Mouse (Mus musculus): ENCODE results near the gene Kif2a. TPM values are rescaled to one million over a fixed set of nuclear protein-coding genes. Genes with fewer than 3 reads are reported as not detected.
A peak's percentile ranks its signal among the peaks of the same experiment; 100 is the strongest.

The Kif2a gene
- polyA plus RNA-seq (2015; fragmentation: Nextera tagmentation; extraction: Ambion mirVana) = 23.1 and 30.6 TPM in 2 replicates

DNA sequence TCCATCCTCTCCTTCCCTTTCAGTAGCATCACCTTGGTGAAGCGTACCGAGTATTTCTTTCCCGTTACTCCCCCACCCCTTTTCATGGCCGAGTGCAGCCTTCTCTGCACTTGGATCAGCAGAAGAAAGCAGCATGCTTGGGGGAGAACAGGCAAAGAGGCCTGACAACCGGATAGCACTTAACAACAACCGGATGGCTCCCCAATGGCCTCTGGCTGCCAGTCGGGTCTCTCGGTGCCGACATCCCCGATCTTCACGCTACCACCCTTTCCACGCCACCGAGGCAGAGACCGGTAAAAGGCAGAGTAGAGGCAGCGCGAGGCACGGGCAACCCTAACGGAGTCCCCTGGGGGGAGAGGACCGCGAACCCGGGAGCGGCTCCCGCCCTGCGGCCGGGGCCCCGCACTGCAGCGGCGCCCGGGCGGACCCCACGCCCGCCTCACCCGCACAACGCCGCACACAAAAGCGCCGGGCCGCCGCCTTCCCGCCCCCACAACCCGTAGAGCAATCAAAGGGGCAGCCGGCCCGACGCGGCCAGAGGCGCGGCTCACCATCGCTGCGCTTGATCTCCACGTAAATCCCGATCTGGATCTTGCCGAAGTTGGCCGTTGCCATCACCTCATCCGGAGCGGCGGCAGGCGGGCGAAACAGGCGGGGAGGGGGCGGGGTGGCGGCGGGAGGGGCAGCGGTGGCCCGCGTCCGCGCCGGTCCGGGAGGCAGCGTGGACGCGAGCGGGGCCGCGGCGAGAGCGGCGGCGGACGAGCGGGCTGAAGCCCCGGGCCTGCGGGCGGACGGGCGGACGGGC, at the start of gene Kif2a:
Gene Kif2a (minus strand): TSS at position 666 of the 805 bp plus-strand sequence.
- ATAC-seq (ENCODE audit: insufficient read depth) = peak; percentile 54
- Histone ChIP-seq H3K27me3 (no peaks in the 10 kb centered on the region), H3K9ac (peak within 1 kb of the TSS; percentile 98), H3K36me3 (replicated peaks) (peaks cover 18% of the 10 kb centered on the region), H3K4me3 (replicated peaks) (peak within 1 kb of the TSS; percentile 99), H3K4me1 (replicated peaks) (peaks cover 56% of the 10 kb centered on the region), H3K9me3 (replicated peaks) (no peaks in the 10 kb centered on the region), H3K27ac (replicated peaks) (peak within 1 kb of the TSS; percentile 95), H3K4me2 (peak within 1 kb of the TSS; percentile 95)
- WGBS (ENCODE audit: insufficient replicate concordance) = under 1% methylated on average over 87 of the region's 87 CpGs

DNA sequence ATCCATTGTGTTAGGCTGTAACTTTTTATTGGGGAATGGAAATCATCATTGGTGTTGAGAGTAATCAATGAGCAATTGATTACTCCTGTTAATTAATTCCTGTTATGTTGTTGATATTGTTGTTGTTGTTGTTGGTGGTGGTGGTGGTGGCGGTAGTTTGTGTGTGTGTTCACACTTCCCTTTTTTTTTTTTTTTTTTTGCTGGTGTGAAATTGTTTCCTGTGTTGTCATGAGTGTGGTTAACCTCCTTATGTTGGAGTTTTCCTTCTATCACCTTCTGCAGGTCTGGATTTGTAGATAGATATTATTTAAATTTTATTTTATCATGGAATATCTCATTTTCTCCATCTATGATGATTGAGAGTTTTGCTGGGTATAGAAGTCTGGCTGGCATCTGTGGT, 47.1 kb upstream of the Kif2a start:
- Histone ChIP-seq H3K4me3 (replicated peaks) (no peak overlapping the region), H3K4me2 (no peak overlapping the region), H3K27me3 (no peaks in the 10 kb centered on the region), H3K9me3 (replicated peaks) (no peaks in the 10 kb centered on the region), H3K4me1 (replicated peaks) (peaks cover 60% of the 10 kb centered on the region), H3K9ac (no peak overlapping the region), H3K27ac (replicated peaks) (no peak overlapping the region), H3K36me3 (replicated peaks) (no peaks in the 10 kb centered on the region)
- no peak for ATAC-seq (ENCODE audit: insufficient read depth)
- 68% methylated on average over 1 of the region's 1 CpGs for WGBS (ENCODE audit: insufficient replicate concordance)

DNA sequence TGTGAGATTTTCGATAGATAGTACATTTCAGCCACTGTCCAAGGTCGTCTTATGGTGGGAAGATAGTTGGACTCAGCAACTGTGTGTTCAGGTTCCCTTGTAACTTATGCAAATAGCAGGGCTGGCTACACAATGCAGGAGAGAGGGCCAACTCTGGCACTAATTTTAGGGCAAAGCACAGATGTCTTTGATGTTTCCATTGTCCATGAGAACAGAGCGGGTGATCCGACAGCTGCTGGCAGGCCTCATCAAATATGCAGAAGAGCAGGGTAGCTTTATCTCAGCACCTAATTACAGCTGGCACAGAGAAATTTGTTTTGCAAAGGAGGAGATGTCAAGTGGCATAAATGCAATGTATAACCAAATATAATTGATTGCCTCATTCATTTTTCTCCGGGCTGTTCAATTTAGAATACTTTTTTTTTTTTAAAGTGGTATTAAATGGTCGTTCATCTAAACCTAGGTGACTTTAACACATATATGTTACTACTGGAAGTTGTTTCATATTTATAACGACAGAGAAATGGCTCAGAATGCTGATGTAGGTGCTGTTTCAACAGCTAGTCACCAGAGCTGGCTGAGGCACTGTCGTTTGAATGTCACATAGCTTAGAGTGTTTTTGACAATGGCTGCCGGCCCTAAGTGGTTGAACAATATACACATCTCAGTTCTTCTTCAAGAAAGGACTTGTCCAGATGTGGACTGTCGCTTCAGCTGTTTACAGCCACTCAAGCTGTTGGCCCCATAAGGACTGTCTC, 43.4 kb upstream of the Kif2a start:
- Histone ChIP-seq H3K27me3 (no peaks in the 10 kb centered on the region), H3K4me3 (replicated peaks) (peak overlapping the region; percentile 63), H3K36me3 (replicated peaks) (no peaks in the 10 kb centered on the region), H3K27ac (replicated peaks) (peak overlapping the region; percentile 98), H3K4me1 (replicated peaks) (peaks cover 45% of the 10 kb centered on the region), H3K9me3 (replicated peaks) (no peaks in the 10 kb centered on the region), H3K9ac (peak overlapping the region; percentile 57), H3K4me2 (peak overlapping the region; percentile 71)
- no peak for ATAC-seq (ENCODE audit: insufficient read depth)
- WGBS (ENCODE audit: insufficient replicate concordance) = 70% methylated on average over 10 of the region's 10 CpGs

DNA sequence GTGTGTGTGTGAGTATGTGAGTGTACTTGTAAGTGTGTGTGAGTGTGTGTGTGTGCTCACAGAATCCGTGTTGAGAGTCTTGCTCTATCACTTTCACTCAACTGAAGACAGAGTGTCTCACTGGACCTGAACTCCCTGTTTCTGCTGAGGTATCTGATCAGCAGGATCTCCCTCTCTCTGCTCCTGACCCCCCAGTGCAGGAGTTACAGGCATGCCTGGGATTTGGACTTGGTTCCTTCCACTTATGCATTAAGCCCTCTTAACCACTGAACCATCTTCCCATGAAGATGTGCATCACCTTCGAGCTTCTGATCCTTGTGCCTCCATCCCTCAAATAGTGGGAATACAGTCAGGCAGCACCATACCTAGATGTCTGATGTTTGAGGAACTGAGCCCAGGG, 42.3 kb upstream of the Kif2a start:
- H3K27ac ChIP-seq (replicated peaks) = peak overlapping the region; percentile 98
- no peaks in the 10 kb centered on the region for H3K36me3 ChIP-seq (replicated peaks)
- H3K4me1 ChIP-seq (replicated peaks) = peaks cover 50% of the 10 kb centered on the region
- peak; percentile 44 for ATAC-seq (ENCODE audit: insufficient read depth)
- H3K27me3 ChIP-seq = no peaks in the 10 kb centered on the region
- H3K4me2 ChIP-seq = peak overlapping the region; percentile 71
- peak overlapping the region; percentile 57 for H3K9ac ChIP-seq
- WGBS (ENCODE audit: insufficient replicate concordance) = 49% methylated on average over 2 of the region's 2 CpGs
- H3K9me3 ChIP-seq (replicated peaks) = no peaks in the 10 kb centered on the region
- H3K4me3 ChIP-seq (replicated peaks) = peak overlapping the region; percentile 63

DNA sequence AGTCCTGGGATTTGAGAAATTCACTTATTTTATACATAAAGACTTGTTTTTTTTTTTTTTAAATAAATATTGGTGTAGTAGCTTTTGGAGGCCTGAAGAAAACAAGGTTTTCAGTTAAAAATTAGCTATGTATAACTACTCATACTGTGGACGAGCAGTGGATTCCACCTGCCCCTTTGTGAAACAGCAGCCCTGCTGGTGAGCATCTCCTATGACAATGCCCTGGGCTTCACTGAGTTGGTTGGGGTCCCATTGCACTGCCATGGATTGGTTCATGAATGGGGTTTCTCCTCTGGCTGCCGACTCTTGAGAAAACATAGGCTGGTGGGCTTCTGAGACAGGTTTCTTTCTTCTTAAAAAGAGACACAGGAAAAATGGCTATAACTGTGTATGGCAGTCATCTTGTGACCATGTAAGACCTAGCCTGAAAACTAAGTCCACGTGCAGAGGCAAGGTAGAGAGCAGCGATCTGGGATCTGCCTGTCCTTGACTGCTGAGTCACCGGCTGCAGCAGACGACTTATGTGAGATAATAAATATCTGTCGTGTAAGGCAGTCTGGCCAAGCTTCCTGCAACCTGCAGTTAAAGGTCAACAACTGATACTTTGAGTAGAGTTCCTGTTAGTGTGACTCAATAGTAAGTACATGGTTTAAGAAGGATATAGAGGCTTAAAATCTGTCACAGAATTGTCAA, 41.3 kb upstream of the Kif2a start:
- no peaks in the 10 kb centered on the region for H3K36me3 ChIP-seq (replicated peaks)
- H3K27me3 ChIP-seq = no peaks in the 10 kb centered on the region
- H3K9me3 ChIP-seq (replicated peaks) = no peaks in the 10 kb centered on the region
- peak overlapping the region; percentile 71 for H3K4me2 ChIP-seq
- H3K27ac ChIP-seq (replicated peaks) = peak overlapping the region; percentile 98
- H3K4me3 ChIP-seq (replicated peaks) = peak overlapping the region; percentile 63
- peak; percentile 95 for ATAC-seq (ENCODE audit: insufficient read depth)
- WGBS (ENCODE audit: insufficient replicate concordance) = 14% methylated on average over 7 of the region's 7 CpGs
- peaks cover 44% of the 10 kb centered on the region for H3K4me1 ChIP-seq (replicated peaks)
- peak overlapping the region; percentile 57 for H3K9ac ChIP-seq

DNA sequence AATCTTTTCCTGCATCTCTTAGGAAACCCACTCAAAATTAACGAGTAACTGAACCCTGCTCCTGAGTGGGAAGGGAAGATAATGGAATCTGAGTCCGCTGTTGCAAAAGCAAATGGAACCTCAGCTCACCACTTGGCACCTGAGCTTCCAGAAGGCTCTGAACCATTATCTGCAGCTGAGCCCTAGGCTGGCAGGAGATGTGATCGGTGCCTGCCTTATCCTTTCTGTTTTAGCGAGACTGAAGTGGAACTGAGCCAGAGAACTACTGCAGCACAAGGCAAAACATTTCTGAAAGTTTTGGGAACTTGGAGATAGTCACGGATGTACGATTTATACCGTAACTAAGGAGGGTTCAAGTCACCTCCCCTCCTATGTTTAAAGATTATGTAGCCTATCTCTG, 38.2 kb upstream of the Kif2a start:
- no peak overlapping the region for H3K4me2 ChIP-seq
- no peaks in the 10 kb centered on the region for H3K9me3 ChIP-seq (replicated peaks)
- H3K36me3 ChIP-seq (replicated peaks) = no peaks in the 10 kb centered on the region
- WGBS (ENCODE audit: insufficient replicate concordance) = 70% methylated on average over 7 of the region's 7 CpGs
- ATAC-seq (ENCODE audit: insufficient read depth) = no peak
- no peak overlapping the region for H3K27ac ChIP-seq (replicated peaks)
- no peak overlapping the region for H3K9ac ChIP-seq
- no peaks in the 10 kb centered on the region for H3K27me3 ChIP-seq
- H3K4me1 ChIP-seq (replicated peaks) = peaks cover 37% of the 10 kb centered on the region
- H3K4me3 ChIP-seq (replicated peaks) = no peak overlapping the region

DNA sequence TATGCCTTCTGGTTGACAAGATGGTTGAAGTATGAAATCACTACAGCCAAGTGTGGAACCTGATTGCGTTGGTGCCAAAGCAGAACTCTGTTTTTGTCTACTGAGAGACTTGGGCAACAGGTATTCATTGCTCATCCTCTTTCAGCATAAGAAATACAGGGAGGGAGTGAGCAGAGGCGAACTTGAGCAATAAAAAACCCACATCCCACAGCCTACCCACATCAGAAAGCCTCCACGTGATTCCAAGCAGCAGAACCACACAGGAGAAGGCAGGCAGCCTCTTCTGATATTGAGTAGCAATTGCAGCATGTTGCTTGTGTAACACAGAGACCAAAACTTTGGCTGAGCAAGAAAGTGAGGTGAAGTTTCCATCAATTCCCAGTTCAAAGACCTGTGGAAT, 37.5 kb upstream of the Kif2a start:
- no peak overlapping the region for H3K4me2 ChIP-seq
- H3K27ac ChIP-seq (replicated peaks) = no peak overlapping the region
- H3K9ac ChIP-seq = no peak overlapping the region
- peaks cover 31% of the 10 kb centered on the region for H3K4me1 ChIP-seq (replicated peaks)
- H3K9me3 ChIP-seq (replicated peaks) = no peaks in the 10 kb centered on the region
- H3K4me3 ChIP-seq (replicated peaks) = no peak overlapping the region
- H3K36me3 ChIP-seq (replicated peaks) = no peaks in the 10 kb centered on the region
- WGBS (ENCODE audit: insufficient replicate concordance) = 49% methylated on average over 3 of the region's 3 CpGs
- no peak for ATAC-seq (ENCODE audit: insufficient read depth)
- no peaks in the 10 kb centered on the region for H3K27me3 ChIP-seq

DNA sequence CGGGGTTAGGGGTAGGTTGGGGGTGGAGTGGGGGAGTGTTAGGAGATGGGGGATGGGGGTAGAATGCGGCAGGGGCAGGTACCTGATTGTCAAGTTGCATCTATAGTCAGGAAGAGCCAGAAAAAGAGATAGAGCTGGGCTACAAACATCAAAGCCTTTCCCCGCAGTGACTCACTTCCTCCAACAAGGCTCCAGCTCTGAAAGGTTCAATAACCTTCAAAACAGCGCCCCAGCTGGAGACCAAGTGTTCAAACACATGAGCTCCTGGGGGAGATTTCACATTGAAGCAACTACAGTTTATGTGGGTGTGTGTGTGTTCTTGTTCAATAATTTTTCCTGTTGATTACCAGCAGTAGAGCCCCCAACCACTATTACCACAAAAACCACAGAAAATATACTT, 34.4 kb upstream of the Kif2a start:
- Histone ChIP-seq H3K27ac (replicated peaks) (no peak overlapping the region), H3K27me3 (no peaks in the 10 kb centered on the region), H3K9me3 (replicated peaks) (no peaks in the 10 kb centered on the region), H3K9ac (no peak overlapping the region), H3K4me3 (replicated peaks) (no peak overlapping the region), H3K4me1 (replicated peaks) (peaks cover 15% of the 10 kb centered on the region), H3K36me3 (replicated peaks) (no peaks in the 10 kb centered on the region), H3K4me2 (no peak overlapping the region)
- ATAC-seq (ENCODE audit: insufficient read depth) = peak; percentile 61
- 10% methylated on average over 4 of the region's 4 CpGs for WGBS (ENCODE audit: insufficient replicate concordance)

DNA sequence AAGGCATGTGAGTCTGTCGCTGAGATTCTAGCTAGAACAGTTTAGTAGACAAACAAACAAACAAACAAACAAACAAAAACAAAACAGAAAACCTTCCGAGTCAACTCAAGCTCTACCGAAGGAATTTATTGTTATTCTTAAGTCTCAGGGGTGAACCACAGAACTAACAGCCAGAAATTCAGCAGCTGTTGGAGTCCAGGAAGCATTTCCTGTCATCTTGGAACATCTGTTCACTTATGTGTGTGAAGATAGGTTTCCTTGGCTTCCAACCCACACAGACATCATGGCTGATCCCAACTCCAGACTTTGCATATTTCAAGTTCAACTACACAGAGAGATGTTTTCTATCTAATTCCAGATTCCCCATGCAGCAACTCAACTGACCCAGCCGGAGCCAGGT, 32.6 kb upstream of the Kif2a start:
- no peak for ATAC-seq (ENCODE audit: insufficient read depth)
- H3K9ac ChIP-seq = no peak overlapping the region
- no peaks in the 10 kb centered on the region for H3K27me3 ChIP-seq
- WGBS (ENCODE audit: insufficient replicate concordance) = 63% methylated on average over 4 of the region's 4 CpGs
- no peaks in the 10 kb centered on the region for H3K9me3 ChIP-seq (replicated peaks)
- no peaks in the 10 kb centered on the region for H3K36me3 ChIP-seq (replicated peaks)
- no peak overlapping the region for H3K4me2 ChIP-seq
- peaks cover 7% of the 10 kb centered on the region; the same call in 1 of the 2 replicates for H3K4me1 ChIP-seq (replicated peaks)
- no peak overlapping the region for H3K27ac ChIP-seq (replicated peaks)
- H3K4me3 ChIP-seq (replicated peaks) = no peak overlapping the region

DNA sequence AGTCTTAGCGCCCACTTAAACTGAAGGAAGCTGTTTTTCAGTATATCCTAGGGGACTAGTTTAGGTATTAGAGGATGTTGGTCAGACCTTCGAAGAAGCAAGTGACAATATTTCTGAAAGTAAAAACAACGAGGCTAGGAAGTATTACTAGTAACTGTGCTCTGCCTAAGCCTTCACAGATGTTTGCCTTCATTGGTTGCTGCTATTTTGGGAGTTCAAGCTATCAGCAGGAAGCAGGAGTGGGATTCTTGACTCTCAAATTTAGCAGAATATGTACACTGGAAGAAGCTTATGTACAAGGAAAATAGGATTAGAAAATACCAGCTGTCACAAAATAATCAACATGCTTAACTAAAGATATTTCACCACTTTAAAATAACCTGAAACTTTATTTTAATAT, 29.4 kb upstream of the Kif2a start:
- WGBS (ENCODE audit: insufficient replicate concordance) = 37% methylated on average over 3 of the region's 3 CpGs
- Histone ChIP-seq H3K9me3 (replicated peaks) (no peaks in the 10 kb centered on the region), H3K4me2 (no peak overlapping the region), H3K4me3 (replicated peaks) (no peak overlapping the region), H3K27me3 (no peaks in the 10 kb centered on the region), H3K4me1 (replicated peaks) (peaks cover 3% of the 10 kb centered on the region; the same call in 1 of the 2 replicates), H3K9ac (no peak overlapping the region), H3K36me3 (replicated peaks) (no peaks in the 10 kb centered on the region), H3K27ac (replicated peaks) (no peak overlapping the region)
- no peak for ATAC-seq (ENCODE audit: insufficient read depth)

DNA sequence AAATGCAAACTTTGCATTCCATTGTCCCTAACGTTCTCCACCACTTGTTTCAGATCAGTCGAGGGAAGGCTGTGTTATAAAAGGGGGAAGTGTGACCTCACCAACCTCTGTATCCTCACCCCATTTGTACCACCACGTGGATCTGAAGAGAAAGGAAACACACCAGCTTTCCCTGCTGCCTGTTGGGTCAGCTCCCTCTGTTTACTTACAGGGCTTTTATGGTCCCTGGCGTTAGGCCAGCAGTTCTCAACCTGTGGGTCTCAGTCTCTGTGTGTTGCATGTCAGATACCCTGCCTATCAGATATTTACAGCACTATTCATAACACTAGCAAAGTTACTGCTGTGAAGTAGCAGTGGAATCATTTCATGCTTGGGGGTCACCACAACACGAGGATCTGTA, 22.3 kb upstream of the Kif2a start:
- Histone ChIP-seq H3K27ac (replicated peaks) (no peak overlapping the region), H3K9ac (no peak overlapping the region), H3K4me3 (replicated peaks) (no peak overlapping the region), H3K4me2 (no peak overlapping the region), H3K9me3 (replicated peaks) (no peaks in the 10 kb centered on the region), H3K36me3 (replicated peaks) (no peaks in the 10 kb centered on the region), H3K27me3 (no peaks in the 10 kb centered on the region), H3K4me1 (replicated peaks) (peaks cover 6% of the 10 kb centered on the region; the same call in 1 of the 2 replicates)
- no peak for ATAC-seq (ENCODE audit: insufficient read depth)
- WGBS (ENCODE audit: insufficient replicate concordance) = 13% methylated on average over 5 of the region's 5 CpGs
